Mouse (Mus musculus): Measurements from ENCODE around the gene Mdm1. TPM values are rescaled to one million over a fixed set of nuclear protein-coding genes. Genes with fewer than 3 reads are reported as not detected.

The Mdm1 gene
- polyA plus RNA-seq, 1 experiment from 2014 or later, result 42.8 TPM

- H3K4me3 ChIP-seq (ENCODE audit: low read length), result peak overlapping the region; percentile 16; the same call in 1 of the 2 replicates
- peak overlapping the region; percentile 46 for H3K4me2 ChIP-seq (ENCODE audit: low read depth, low read length)
- ATAC-seq (ENCODE audit: low read depth), result no peak
Observed at GRCm38 (mm10) chr10:118121047-118121936, 20.3 kb upstream of the Mdm1 start.

GRCm38 (mm10) chr10:118121937-118122285, 19.7 kb upstream of the Mdm1 start:
- no peak overlapping the region for H3K9ac ChIP-seq (ENCODE audit: low read length)
- no peaks in the 10 kb centered on the region for H3K4me1 ChIP-seq (replicated peaks; ENCODE audit: control insufficient read depth, insufficient read depth, low read length)
- H3K4me2 ChIP-seq (ENCODE audit: low read depth, low read length), result peak overlapping the region; percentile 46; the same call in 1 of the 2 replicates
- no peaks in the 10 kb centered on the region for H3K9me3 ChIP-seq (ENCODE audit: control insufficient read depth, low read length)
- WGBS, result 42% methylated on average over 13 of the region's 13 CpGs
- no peak overlapping the region for H3K4me3 ChIP-seq (ENCODE audit: low read length)
- no peaks in the 10 kb centered on the region; the same call in 1 of the 2 replicates for H3K27me3 ChIP-seq (ENCODE audit: control insufficient read depth, insufficient read depth, low read depth, low read length)
- no peaks in the 10 kb centered on the region for H3K36me3 ChIP-seq (ENCODE audit: control insufficient read depth, insufficient read depth, low read length)
- no peak overlapping the region for H3K27ac ChIP-seq (ENCODE audit: low read length)
- ATAC-seq (ENCODE audit: low read depth), result no peak

More at GRCm38 (mm10) chr10:118121047-118121936, 20.3 kb upstream of the Mdm1 start:
- H3K9ac ChIP-seq (ENCODE audit: low read length), result no peak overlapping the region
- H3K27me3 ChIP-seq (ENCODE audit: control insufficient read depth, insufficient read depth, low read depth, low read length), result no peaks in the 10 kb centered on the region; the same call in 1 of the 2 replicates
- no peak overlapping the region for H3K27ac ChIP-seq (ENCODE audit: low read length)
- WGBS, result 42% methylated on average over 25 of the region's 25 CpGs
- H3K9me3 ChIP-seq (ENCODE audit: control insufficient read depth, low read length), result no peaks in the 10 kb centered on the region
- no peaks in the 10 kb centered on the region for H3K36me3 ChIP-seq (ENCODE audit: control insufficient read depth, insufficient read depth, low read length)
- H3K4me1 ChIP-seq (replicated peaks; ENCODE audit: control insufficient read depth, insufficient read depth, low read length), result no peaks in the 10 kb centered on the region

- 79% methylated on average over 11 of the region's 11 CpGs for WGBS
- Histone ChIP-seq H3K36me3 (ENCODE audit: control insufficient read depth, insufficient read depth, low read length) (no peaks in the 10 kb centered on the region), H3K4me2 (ENCODE audit: low read depth, low read length) (no peak overlapping the region), H3K27ac (ENCODE audit: low read length) (no peak overlapping the region), H3K4me1 (replicated peaks; ENCODE audit: control insufficient read depth, insufficient read depth, low read length) (no peaks in the 10 kb centered on the region), H3K9ac (ENCODE audit: low read length) (no peak overlapping the region), H3K4me3 (ENCODE audit: low read length) (no peak overlapping the region), H3K27me3 (ENCODE audit: control insufficient read depth, insufficient read depth, low read depth, low read length) (no peaks in the 10 kb centered on the region; the same call in none of the 2 replicates), H3K9me3 (ENCODE audit: control insufficient read depth, low read length) (no peaks in the 10 kb centered on the region)
- no peak for ATAC-seq (ENCODE audit: low read depth)
Observed at GRCm38 (mm10) chr10:118122441-118123162, 19.0 kb upstream of the Mdm1 start.

GRCm38 (mm10) chr10:118125236-118125635, 16.4 kb upstream of the Mdm1 start:
- H3K27me3 ChIP-seq (ENCODE audit: control insufficient read depth, insufficient read depth, low read depth, low read length), result peaks cover 6% of the 10 kb centered on the region
- no peaks in the 10 kb centered on the region for H3K4me1 ChIP-seq (replicated peaks; ENCODE audit: control insufficient read depth, insufficient read depth, low read length)
- no peak for ATAC-seq (ENCODE audit: low read depth)
- no peak overlapping the region for H3K4me2 ChIP-seq (ENCODE audit: low read depth, low read length)
- H3K36me3 ChIP-seq (ENCODE audit: control insufficient read depth, insufficient read depth, low read length), result no peaks in the 10 kb centered on the region
- no peak overlapping the region for H3K4me3 ChIP-seq (ENCODE audit: low read length)
- no peak overlapping the region for H3K9ac ChIP-seq (ENCODE audit: low read length)
- 94% methylated on average over 7 of the region's 7 CpGs for WGBS
- no peaks in the 10 kb centered on the region for H3K9me3 ChIP-seq (ENCODE audit: control insufficient read depth, low read length)
- H3K27ac ChIP-seq (ENCODE audit: low read length), result no peak overlapping the region

- H3K9me3 ChIP-seq (ENCODE audit: control insufficient read depth, low read length), result no peaks in the 10 kb centered on the region
- H3K4me3 ChIP-seq (ENCODE audit: low read length), result no peak overlapping the region
- no peak overlapping the region for H3K4me2 ChIP-seq (ENCODE audit: low read depth, low read length)
- H3K4me1 ChIP-seq (replicated peaks; ENCODE audit: control insufficient read depth, insufficient read depth, low read length), result no peaks in the 10 kb centered on the region
- peaks cover 6% of the 10 kb centered on the region; the same call in 1 of the 2 replicates for H3K27me3 ChIP-seq (ENCODE audit: control insufficient read depth, insufficient read depth, low read depth, low read length)
- H3K9ac ChIP-seq (ENCODE audit: low read length), result no peak overlapping the region
- no peak overlapping the region for H3K27ac ChIP-seq (ENCODE audit: low read length)
- H3K36me3 ChIP-seq (ENCODE audit: control insufficient read depth, insufficient read depth, low read length), result no peaks in the 10 kb centered on the region
- ATAC-seq (ENCODE audit: low read depth), result no peak
- WGBS, result 75% methylated on average over 25 of the region's 25 CpGs
Observed at GRCm38 (mm10) chr10:118125776-118126445, 15.7 kb upstream of the Mdm1 start.

- 53% methylated on average over 20 of the region's 20 CpGs for WGBS
- Histone ChIP-seq H3K9me3 (ENCODE audit: control insufficient read depth, low read length) (no peaks in the 10 kb centered on the region), H3K9ac (ENCODE audit: low read length) (no peak overlapping the region), H3K4me2 (ENCODE audit: low read depth, low read length) (no peak overlapping the region), H3K27ac (ENCODE audit: low read length) (no peak overlapping the region), H3K36me3 (ENCODE audit: control insufficient read depth, insufficient read depth, low read length) (no peaks in the 10 kb centered on the region), H3K4me3 (ENCODE audit: low read length) (no peak overlapping the region), H3K27me3 (ENCODE audit: control insufficient read depth, insufficient read depth, low read depth, low read length) (peaks cover 6% of the 10 kb centered on the region; the same call in 1 of the 2 replicates), H3K4me1 (replicated peaks; ENCODE audit: control insufficient read depth, insufficient read depth, low read length) (no peaks in the 10 kb centered on the region)
- no peak for ATAC-seq (ENCODE audit: low read depth)
Observed at GRCm38 (mm10) chr10:118129001-118129682, 12.5 kb upstream of the Mdm1 start.

- Histone ChIP-seq H3K9ac (ENCODE audit: low read length) (no peak overlapping the region), H3K9me3 (ENCODE audit: control insufficient read depth, low read length) (no peaks in the 10 kb centered on the region), H3K4me2 (ENCODE audit: low read depth, low read length) (no peak overlapping the region), H3K27ac (ENCODE audit: low read length) (no peak overlapping the region), H3K4me3 (ENCODE audit: low read length) (no peak overlapping the region), H3K4me1 (replicated peaks; ENCODE audit: control insufficient read depth, insufficient read depth, low read length) (no peaks in the 10 kb centered on the region), H3K36me3 (ENCODE audit: control insufficient read depth, insufficient read depth, low read length) (no peaks in the 10 kb centered on the region), H3K27me3 (ENCODE audit: control insufficient read depth, insufficient read depth, low read depth, low read length) (peaks cover 6% of the 10 kb centered on the region; the same call in 1 of the 2 replicates)
- WGBS, result 45% methylated on average over 2 of the region's 2 CpGs
- ATAC-seq (ENCODE audit: low read depth), result no peak
Observed at GRCm38 (mm10) chr10:118130016-118130415, 11.6 kb upstream of the Mdm1 start.

GRCm38 (mm10) chr10:118132993-118133392, 8.6 kb upstream of the Mdm1 start:
- Histone ChIP-seq H3K4me1 (replicated peaks; ENCODE audit: control insufficient read depth, insufficient read depth, low read length) (no peaks in the 10 kb centered on the region), H3K9ac (ENCODE audit: low read length) (no peak overlapping the region), H3K27ac (ENCODE audit: low read length) (no peak overlapping the region), H3K4me2 (ENCODE audit: low read depth, low read length) (peak overlapping the region; percentile 25; the same call in 1 of the 2 replicates), H3K27me3 (ENCODE audit: control insufficient read depth, insufficient read depth, low read depth, low read length) (peaks cover 6% of the 10 kb centered on the region; the same call in 1 of the 2 replicates), H3K36me3 (ENCODE audit: control insufficient read depth, insufficient read depth, low read length) (no peaks in the 10 kb centered on the region), H3K4me3 (ENCODE audit: low read length) (no peak overlapping the region), H3K9me3 (ENCODE audit: control insufficient read depth, low read length) (no peaks in the 10 kb centered on the region)
- 62% methylated on average over 6 of the region's 6 CpGs for WGBS
- peak; percentile 59; the same call in 1 of the 2 replicates for ATAC-seq (ENCODE audit: low read depth)

All from lung, embryonic 16.5 days (tissue).